Mouse (Mus musculus) heart, embryonic 12.5 days (tissue): ENCODE data around the gene Mboat2. TPM values are rescaled to one million over a fixed set of nuclear protein-coding genes. Genes with fewer than 3 reads are reported as not detected.

Experiments
- ATAC-seq: fragments of 200-750 bp; cut with Nextera tagmentation; 2 replicates; pipeline ENCODE4 v1.8.0; 2017; ENCODE audit warnings: moderate TSS enrichment, moderate library complexity; ENCODE audit not compliant: insufficient number of reproducible peaks, low FRiP score
- H3K27ac ChIP-seq: fragments of 300-500 bp; sonication (generic); 2 replicates; pipeline ENCODE4 v1.5.1; 2016; ENCODE audit warnings: mild to moderate bottlenecking, moderate library complexity; ENCODE audit not compliant: poor library complexity, severe bottlenecking
- H3K27me3 ChIP-seq: fragments of 300-500 bp; sonication (generic); replicated peaks from 2 replicates; pipeline ENCODE4 v1.6.1; 2016; ENCODE audit warnings: mild to moderate bottlenecking, moderate library complexity
- H3K36me3 ChIP-seq: fragments of 300-500 bp; sonication (generic); 2 replicates; pipeline ENCODE4 v1.6.1; 2016; ENCODE audit warnings: mild to moderate bottlenecking, moderate library complexity
- H3K4me1 ChIP-seq: fragments of 300-500 bp; sonication (generic); replicated peaks from 2 replicates; pipeline ENCODE4 v1.6.1; 2016; ENCODE audit warnings: mild to moderate bottlenecking
- H3K4me2 ChIP-seq: fragments of 300-500 bp; sonication (generic); 2 replicates; pipeline ENCODE4 v1.6.1; 2016; ENCODE audit warnings: mild to moderate bottlenecking, moderate library complexity
- H3K4me3 ChIP-seq: fragments of 300-500 bp; sonication (generic); 2 replicates; pipeline ENCODE4 v1.5.1; 2016; ENCODE audit warnings: mild to moderate bottlenecking
- H3K9ac ChIP-seq: fragments of 300-500 bp; sonication (generic); 2 replicates; pipeline ENCODE4 v1.6.1; 2016; ENCODE audit warnings: mild to moderate bottlenecking, moderate library complexity
- H3K9me3 ChIP-seq: fragments of 300-500 bp; sonication (generic); replicated peaks from 2 replicates; pipeline ENCODE4 v1.6.1; 2016; ENCODE audit warnings: mild to moderate bottlenecking, moderate library complexity
- WGBS: fragments of 180-500 bp; shearing (Covaris S2); methylation state at CpG from one replicate; pipeline ENCODE4 v1.1.7; 2016; 5-methylcytosine and 5-hydroxymethylcytosine counted together
- polyA plus RNA-seq: library from polyadenylated mRNA; unstranded; fragments of >200 nt; fragmentation: Nextera tagmentation; extraction: Ambion mirVana; gene quantifications from 2 replicates; pipeline ENCODE4 v1.2.1, GENCODE M21; 2016

Mboat2 gene
- 35.8 and 37.1 TPM in 2 replicates for polyA plus RNA-seq

DNA sequence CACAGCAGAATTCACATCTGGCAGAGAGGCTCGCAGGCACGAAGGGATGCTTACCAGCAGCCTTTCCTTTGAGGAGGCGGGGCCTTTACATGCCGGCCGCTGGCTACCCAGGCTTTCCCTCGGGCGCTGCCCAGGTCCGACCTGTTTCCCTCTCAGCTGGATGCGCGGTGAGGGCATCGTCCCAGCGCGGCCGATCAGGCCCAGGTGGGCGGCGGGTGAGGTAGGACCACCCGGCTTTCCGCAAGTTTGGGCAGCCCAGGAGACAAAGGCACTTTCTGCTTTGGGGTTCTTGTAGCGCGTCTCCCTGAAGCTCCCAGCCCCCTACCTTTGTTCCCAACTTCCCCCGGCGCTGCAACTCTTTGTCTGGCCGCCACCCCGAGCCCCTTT lies at the start of gene Mboat2:
TSS of gene Mboat2 (plus strand) at position 114 of the 387 bp plus-strand sequence.
- no peaks in the 10 kb centered on the region for H3K27me3 ChIP-seq
- no peaks in the 10 kb centered on the region for H3K36me3 ChIP-seq
- peak within 1 kb of the TSS; percentile 89 for H3K4me3 ChIP-seq
- under 1% methylated on average over 24 of the region's 24 CpGs for WGBS
- H3K27ac ChIP-seq = peak within 1 kb of the TSS; percentile 78
- H3K4me1 ChIP-seq = peaks cover 27% of the 10 kb centered on the region
- peak within 1 kb of the TSS; percentile 72 for H3K4me2 ChIP-seq
- ATAC-seq = peak; percentile 53
- peak within 1 kb of the TSS; percentile 93 for H3K9ac ChIP-seq
- H3K9me3 ChIP-seq = no peaks in the 10 kb centered on the region

DNA sequence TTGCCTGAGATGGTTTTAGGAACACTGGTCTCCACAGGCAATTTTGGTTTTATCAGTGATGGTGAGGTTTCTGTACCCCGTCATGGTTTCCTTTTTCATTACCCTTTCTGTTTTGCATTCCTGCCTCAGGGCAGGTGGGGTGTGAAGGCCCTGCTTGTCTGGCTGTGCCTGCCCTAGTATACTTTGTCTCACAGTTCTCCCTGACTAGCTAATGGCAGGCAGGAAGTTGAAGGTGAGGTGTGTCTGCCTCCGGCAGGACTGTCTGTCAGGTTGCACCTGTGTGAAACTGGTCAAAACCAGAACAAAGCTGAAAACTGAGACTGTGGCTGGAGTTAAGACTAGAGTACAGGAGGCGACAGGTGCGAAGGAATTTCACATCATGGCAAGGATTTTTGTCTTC lies 46.9 kb upstream of the Mboat2 start:
- Histone ChIP-seq H3K9me3 (no peaks in the 10 kb centered on the region), H3K9ac (no peak overlapping the region), H3K27me3 (no peaks in the 10 kb centered on the region), H3K4me1 (no peaks in the 10 kb centered on the region), H3K4me3 (no peak overlapping the region), H3K27ac (no peak overlapping the region), H3K4me2 (no peak overlapping the region), H3K36me3 (no peaks in the 10 kb centered on the region)
- no peak for ATAC-seq
- 72% methylated on average over 4 of the region's 4 CpGs for WGBS

DNA sequence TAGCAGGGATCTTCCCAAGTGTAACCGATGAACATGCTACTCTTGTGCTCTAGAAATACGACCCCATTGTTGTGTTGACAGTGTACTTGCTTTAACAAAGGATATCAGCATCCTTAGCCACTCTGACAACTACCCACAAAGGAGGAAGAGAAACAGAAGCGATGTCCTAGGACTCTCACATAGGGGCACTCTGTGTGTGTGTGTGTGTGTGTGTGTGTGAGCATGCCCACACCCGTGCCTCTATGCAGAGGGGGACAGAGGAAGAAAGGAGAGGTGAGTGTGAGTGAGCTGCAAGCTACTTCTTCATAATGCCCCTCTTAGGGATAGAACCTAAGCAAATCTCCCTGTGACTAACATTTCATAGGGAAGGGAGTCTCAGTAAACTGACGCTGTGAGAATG lies 44.8 kb upstream of the Mboat2 start:
- WGBS = 68% methylated on average over 5 of the region's 5 CpGs

DNA sequence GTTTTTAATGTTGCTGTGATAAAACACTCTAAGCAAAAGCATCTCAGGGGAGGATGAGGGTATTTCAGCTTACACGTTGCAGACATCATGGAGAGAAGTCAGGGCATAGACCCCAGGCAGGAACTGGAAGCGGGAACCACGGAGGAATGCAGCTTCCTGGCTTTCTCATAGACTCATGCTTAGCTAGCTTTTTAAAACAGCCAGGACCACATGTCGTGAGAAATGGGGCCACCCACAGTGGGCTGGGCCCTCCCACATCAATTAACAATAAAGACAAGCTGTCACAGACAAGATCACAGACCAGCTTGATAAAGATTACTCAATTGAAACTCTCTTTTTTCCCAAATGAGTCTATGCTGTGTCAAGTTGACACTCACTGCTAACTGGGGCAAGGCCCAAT lies 44.4 kb upstream of the Mboat2 start:
- ATAC-seq = no peak
- WGBS = 38% methylated on average over 4 of the region's 4 CpGs
- Histone ChIP-seq H3K4me3 (no peak overlapping the region), H3K36me3 (no peaks in the 10 kb centered on the region), H3K9me3 (no peaks in the 10 kb centered on the region), H3K27ac (no peak overlapping the region), H3K4me1 (no peaks in the 10 kb centered on the region), H3K27me3 (no peaks in the 10 kb centered on the region), H3K9ac (no peak overlapping the region), H3K4me2 (no peak overlapping the region)

More for the DNA sequence above, 44.8 kb upstream of the Mboat2 start:
- Histone ChIP-seq H3K36me3 (no peaks in the 10 kb centered on the region), H3K4me1 (no peaks in the 10 kb centered on the region), H3K4me2 (no peak overlapping the region), H3K27me3 (no peaks in the 10 kb centered on the region), H3K4me3 (no peak overlapping the region), H3K27ac (no peak overlapping the region), H3K9ac (no peak overlapping the region), H3K9me3 (no peaks in the 10 kb centered on the region)
- no peak for ATAC-seq

DNA sequence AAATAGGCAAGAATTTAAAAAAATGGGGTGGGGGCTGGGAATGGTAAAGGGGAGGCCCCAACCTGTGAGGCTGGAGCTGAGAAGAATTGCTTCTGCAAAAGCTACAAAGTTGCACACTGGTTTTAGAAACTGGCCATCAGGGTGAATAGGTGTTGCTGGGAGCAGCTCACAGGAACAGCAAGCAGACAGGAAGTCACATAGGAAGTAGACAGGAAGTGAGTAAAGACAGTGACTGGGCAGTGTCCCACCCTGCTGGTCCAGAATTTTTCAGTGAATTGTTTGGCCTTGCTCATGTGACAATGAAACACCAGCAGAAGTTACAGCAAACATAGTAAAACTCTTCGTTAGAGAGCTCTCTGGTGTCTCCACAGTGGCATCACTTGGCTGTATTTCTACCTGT lies 41.0 kb upstream of the Mboat2 start:
- Histone ChIP-seq H3K4me3 (no peak overlapping the region), H3K27ac (no peak overlapping the region), H3K4me2 (no peak overlapping the region), H3K4me1 (no peaks in the 10 kb centered on the region), H3K9ac (no peak overlapping the region), H3K36me3 (no peaks in the 10 kb centered on the region), H3K27me3 (no peaks in the 10 kb centered on the region), H3K9me3 (no peaks in the 10 kb centered on the region)
- WGBS = 75% methylated on average over 1 of the region's 1 CpGs
- no peak for ATAC-seq

DNA sequence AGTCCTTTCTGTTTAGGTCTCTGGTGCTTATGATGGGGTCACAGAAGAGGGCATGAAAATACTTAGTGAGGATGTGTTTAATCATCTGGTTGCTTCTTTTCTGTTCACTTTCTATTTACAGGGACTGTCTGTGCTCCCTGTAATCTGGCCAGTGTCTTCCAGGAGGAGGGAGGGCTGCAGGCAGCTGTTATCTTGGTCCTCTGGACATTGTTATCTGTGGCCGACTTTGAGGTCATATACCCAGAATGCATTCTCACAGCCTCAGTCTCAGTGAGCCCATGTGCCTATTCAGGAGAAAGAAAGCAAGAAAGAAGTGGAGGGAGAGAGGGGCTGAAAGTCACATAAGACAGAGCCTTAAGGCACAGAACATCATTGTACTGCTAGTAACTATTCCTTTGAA lies 19.4 kb upstream of the Mboat2 start:
- H3K9me3 ChIP-seq = peaks cover 6% of the 10 kb centered on the region
- H3K9ac ChIP-seq = peak overlapping the region; percentile 28; the same call in 1 of the 2 replicates
- peak overlapping the region; percentile 31; the same call in 1 of the 2 replicates for H3K27ac ChIP-seq
- no peaks in the 10 kb centered on the region for H3K27me3 ChIP-seq
- 0% methylated on average over 1 of the region's 1 CpGs for WGBS
- H3K4me3 ChIP-seq = no peak overlapping the region
- no peaks in the 10 kb centered on the region for H3K36me3 ChIP-seq
- peaks cover 21% of the 10 kb centered on the region for H3K4me1 ChIP-seq
- no peak for ATAC-seq
- no peak overlapping the region; the same call in 1 of the 2 replicates for H3K4me2 ChIP-seq

DNA sequence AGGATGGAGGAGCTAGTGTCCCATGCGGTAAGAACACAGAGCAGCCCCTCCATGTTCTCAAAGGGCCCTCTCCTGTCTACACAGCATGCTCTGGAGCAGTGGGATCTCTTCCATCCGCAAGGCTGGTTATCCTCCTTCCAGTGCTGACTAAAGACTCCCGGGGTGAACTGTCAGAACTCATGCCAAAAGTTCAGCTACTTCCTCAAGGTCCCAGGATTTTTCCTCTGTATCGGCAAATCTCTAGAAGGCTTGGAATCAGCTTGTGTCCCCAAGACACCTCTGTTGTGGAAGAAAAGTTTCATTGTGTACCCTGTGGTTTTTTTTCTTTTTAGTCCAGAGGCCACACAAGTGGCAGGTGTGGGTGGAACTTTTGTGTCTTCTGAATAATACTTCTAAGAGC lies 18.8 kb upstream of the Mboat2 start:
- H3K27ac ChIP-seq = no peak overlapping the region
- 45% methylated on average over 4 of the region's 4 CpGs for WGBS

DNA sequence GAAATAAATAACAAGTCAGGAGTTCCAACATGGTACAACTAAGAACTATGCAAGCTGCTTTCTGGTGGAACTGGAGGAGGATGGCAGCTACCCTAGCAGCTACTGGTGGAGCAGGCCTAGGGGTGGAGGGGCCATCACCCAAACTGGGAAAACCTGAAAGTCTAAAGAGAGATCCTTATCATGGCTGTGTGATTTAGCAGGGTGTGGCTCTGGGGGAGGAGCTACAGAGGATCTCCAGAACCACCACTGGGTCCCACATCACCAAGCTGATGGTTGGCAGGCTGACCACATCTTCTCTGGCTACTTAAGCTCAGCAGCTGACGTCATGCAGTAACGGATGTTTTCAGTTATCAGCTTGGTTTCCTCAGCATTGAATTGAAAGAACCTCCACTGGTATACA lies 7.8 kb upstream of the Mboat2 start:
- peaks cover 11% of the 10 kb centered on the region for H3K4me1 ChIP-seq
- H3K36me3 ChIP-seq = no peaks in the 10 kb centered on the region; the same call in 1 of the 2 replicates
- H3K9me3 ChIP-seq = no peaks in the 10 kb centered on the region
- no peak overlapping the region for H3K4me2 ChIP-seq
- H3K9ac ChIP-seq = no peak overlapping the region
- 0 out of 2 replicates have a peak, but pooled peaks have one; percentile 39 for ATAC-seq
- 59% methylated on average over 2 of the region's 2 CpGs for WGBS
- no peak overlapping the region for H3K4me3 ChIP-seq
- no peaks in the 10 kb centered on the region for H3K27me3 ChIP-seq
- no peak overlapping the region for H3K27ac ChIP-seq

More for the DNA sequence above, 18.8 kb upstream of the Mboat2 start:
- Histone ChIP-seq H3K27me3 (no peaks in the 10 kb centered on the region), H3K9me3 (peaks cover 6% of the 10 kb centered on the region), H3K36me3 (no peaks in the 10 kb centered on the region), H3K9ac (no peak overlapping the region), H3K4me1 (peaks cover 21% of the 10 kb centered on the region), H3K4me3 (no peak overlapping the region), H3K4me2 (no peak overlapping the region)
- ATAC-seq = no peak

DNA sequence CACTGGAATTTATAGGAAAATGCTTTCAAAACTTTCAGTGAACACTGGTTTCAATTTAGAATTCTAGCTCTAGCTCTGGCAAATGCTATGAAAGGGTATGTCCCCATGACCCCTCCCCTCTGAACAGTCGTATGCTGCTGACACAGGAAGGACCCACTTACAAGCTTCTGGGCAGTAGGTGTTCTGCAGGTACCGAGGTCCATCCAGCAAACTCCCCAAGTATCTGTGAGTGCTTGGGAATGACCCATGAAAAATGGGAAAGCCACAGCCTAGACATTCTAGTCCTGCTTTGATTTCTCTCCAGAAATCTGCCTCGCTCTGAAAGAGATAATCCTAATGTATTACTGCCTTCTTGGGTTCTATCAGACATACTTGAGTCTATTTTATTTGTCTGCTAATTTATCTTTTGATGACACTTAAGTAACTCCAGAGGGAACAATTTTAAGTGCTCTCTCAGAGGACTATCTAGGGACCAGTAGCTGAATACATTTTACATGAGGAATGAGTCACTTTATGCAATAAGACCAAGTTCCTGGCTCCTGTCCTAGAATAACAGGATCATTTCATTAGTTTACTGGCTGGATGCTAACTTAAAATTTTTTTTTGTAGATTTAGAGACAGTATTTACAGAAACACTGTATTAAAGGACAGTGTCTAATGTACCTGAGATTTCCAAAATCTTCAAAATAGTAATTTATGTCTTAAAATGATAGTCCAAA lies 6.9 kb upstream of the Mboat2 start:
- Histone ChIP-seq H3K27me3 (no peaks in the 10 kb centered on the region), H3K27ac (no peak overlapping the region), H3K4me3 (no peak overlapping the region), H3K9me3 (no peaks in the 10 kb centered on the region), H3K36me3 (no peaks in the 10 kb centered on the region; the same call in 1 of the 2 replicates), H3K4me1 (peaks cover 11% of the 10 kb centered on the region), H3K4me2 (no peak overlapping the region), H3K9ac (no peak overlapping the region)
- WGBS = 59% methylated on average over 3 of the region's 3 CpGs
- ATAC-seq = no peak

DNA sequence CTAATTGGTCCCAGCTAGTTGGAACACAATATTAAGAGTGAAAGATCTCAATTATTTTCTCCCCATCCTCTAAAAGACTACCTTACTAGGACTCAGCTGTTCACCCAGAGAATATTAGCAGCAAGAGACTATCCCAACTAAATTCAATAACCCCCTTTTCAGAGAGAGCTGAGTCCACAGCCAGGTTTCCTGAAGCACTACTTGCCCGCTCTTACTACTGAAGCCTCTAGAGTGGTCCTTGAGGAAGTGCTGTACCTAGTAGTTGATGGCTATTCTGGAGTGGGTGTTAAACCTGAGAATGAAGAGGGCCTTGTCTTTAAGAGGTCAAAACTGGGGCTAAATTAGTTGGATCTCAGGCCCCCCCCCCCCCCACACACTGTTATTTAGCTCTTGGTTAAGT lies 593 bp upstream of the Mboat2 start:
- Histone ChIP-seq H3K9me3 (no peaks in the 10 kb centered on the region), H3K4me2 (peak overlapping the region; percentile 72), H3K9ac (peak overlapping the region; percentile 85), H3K4me1 (peaks cover 27% of the 10 kb centered on the region), H3K36me3 (no peaks in the 10 kb centered on the region), H3K4me3 (peak overlapping the region; percentile 89), H3K27me3 (no peaks in the 10 kb centered on the region), H3K27ac (no peak overlapping the region)
- WGBS = 66% methylated on average over 1 of the region's 1 CpGs
- no peak for ATAC-seq

DNA sequence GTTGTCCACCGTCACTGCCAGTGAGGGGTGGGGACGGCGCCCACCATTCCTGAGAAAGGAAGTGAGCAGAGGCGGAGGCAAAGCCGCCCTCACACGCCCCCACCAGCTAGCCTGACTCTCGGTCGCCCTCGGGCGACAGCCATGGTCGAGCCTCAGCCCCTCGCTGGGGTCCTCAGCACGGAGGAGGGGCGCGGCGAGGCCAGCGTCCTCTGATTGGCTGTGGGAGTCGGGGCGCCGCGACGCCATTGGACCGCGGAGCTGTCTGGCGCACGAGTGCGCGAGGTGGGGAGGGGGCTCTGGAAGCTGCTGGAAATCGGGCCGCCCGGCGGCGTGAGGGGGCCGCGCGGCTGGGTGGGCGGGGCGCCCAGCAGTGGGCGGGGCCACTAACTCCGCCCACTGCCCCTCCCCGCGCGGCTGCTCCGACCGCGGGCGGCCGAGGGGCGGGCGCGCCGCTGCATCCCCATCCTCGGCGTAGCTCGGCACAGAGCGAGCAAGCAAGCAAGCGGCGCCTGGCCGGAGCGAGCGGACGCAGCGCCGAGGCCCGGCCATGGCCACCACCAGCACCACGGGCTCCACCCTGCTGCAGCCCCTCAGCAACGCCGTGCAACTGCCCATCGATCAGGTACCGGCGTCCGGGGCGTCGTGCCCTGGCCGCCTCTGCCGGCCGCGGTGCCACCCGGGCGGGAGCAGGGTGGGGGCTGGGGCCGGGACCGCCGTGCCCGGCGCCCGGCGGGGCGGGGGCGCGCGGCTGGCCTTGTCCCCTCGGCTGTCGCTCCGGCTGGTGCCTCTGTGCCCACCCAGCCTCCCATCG lies 679 bp downstream of the Mboat2 start:
- Histone ChIP-seq H3K4me1 (peaks cover 27% of the 10 kb centered on the region), H3K9me3 (no peaks in the 10 kb centered on the region), H3K27ac (peak overlapping the region; percentile 78), H3K9ac (peak overlapping the region; percentile 93), H3K36me3 (no peaks in the 10 kb centered on the region), H3K4me3 (peak overlapping the region; percentile 89), H3K4me2 (peak overlapping the region; percentile 72), H3K27me3 (no peaks in the 10 kb centered on the region)
- under 1% methylated on average over 95 of the region's 95 CpGs for WGBS
- ATAC-seq = peak; percentile 97
